Mouse (Mus musculus) heart, postnatal 4 days (tissue): ENCODE results near the gene Hmgcs2. TPM values are rescaled to one million over a fixed set of nuclear protein-coding genes. Genes with fewer than 3 reads are reported as not detected.

Experiments
- DNase-seq: peaks from one replicate; pipeline ENCODE4 v3.0.0; 2021
- total RNA-seq, 2 experiments: library from RNA; stranded (reverse); gene quantifications; 2 replicates each; pipeline ENCODE4 v1.2.3; 2021

Gene Hmgcs2
- 100 to 1,000 TPM; 203 to 271 TPM for total RNA-seq

GRCm38 (mm10) chr3:98280204-98280932, at the start of gene Hmgcs2:
TSS of gene Hmgcs2 (plus strand) at chr3:98280435.
- DNase-seq = peak; percentile 79

DNA sequence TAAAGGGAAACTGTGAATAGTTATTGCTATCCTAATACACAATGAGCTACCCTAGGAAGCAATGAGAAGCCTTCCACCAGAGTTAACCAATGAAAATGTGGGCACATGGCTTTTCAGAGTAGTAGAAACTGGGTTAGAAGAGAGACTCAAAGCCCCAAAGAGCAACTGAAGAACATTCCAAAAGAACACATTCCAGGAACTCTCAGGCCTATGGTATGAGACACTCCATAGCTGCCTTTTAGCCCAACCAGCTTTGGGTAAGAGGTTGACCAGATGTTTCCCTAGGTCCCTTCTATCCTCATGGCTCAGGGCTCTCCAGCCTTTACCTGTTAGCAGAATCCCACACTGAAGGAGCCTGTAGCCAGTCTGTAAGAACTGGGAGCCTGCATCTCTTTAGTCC, 46.7 kb upstream of the Hmgcs2 start:
- no peak for DNase-seq

GRCm38 (mm10) chr3:98236266-98236665, 44.0 kb upstream of the Hmgcs2 start:
- no peak for DNase-seq

DNA sequence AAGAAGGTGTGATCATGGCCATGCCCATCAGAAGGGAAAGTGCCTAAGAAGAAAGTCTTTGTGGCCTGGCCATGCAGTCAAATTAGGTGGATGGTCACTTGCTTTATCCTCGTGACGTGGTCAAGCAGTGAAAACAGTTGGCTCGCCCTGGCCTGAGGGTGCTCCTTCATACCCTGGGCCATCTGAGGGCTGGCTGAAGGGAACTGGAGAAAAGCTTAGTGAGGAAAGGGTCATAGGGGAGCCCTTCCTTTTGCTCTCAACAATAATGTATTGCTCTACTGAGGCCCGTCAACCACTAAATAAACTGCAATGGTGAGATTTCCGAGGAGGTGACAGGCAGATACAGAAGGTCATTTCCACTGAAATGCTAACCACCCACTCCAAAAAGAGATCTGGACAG, 43.0 kb upstream of the Hmgcs2 start:
- DNase-seq = no peak

DNA sequence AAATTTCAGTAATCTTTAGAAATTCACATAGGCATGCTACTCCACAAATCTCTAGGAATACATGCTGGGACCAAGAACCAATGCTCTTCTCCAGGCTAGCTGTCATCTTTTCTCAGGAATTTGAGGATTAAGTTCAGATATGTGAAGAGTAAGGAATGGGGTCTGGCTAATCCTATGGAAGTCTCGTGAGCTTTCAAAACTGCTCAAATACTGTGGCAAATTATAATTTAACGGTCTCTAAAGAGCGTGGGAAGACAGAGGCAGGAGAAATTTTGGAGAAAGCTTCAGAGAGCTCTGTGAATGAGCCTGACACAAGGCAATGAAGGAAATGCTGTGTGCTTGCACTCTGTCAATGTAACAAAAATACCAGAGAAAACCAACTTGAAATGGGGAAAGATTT, 42.1 kb upstream of the Hmgcs2 start:
- no peak for DNase-seq

DNA sequence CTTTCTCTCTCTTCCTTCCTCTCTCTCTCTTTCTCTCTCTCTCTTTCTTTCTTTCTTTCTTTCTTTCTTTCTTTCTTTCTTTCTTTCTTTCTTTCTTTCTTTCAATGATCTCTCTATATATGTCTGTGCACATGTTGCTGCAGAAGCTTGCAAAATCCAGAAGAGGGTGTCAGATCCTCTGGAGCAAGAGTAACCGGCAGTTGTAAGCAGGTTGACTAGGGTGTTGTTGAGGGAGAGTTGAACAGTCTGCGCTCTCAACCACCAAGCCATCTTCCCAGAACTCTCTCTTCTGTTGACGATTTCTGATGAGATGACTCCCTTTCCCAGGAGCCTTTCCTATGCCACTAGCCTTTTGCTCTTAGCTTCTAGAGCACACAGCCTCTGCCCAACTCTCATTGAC, 38.2 kb upstream of the Hmgcs2 start:
- no peak for DNase-seq

DNA sequence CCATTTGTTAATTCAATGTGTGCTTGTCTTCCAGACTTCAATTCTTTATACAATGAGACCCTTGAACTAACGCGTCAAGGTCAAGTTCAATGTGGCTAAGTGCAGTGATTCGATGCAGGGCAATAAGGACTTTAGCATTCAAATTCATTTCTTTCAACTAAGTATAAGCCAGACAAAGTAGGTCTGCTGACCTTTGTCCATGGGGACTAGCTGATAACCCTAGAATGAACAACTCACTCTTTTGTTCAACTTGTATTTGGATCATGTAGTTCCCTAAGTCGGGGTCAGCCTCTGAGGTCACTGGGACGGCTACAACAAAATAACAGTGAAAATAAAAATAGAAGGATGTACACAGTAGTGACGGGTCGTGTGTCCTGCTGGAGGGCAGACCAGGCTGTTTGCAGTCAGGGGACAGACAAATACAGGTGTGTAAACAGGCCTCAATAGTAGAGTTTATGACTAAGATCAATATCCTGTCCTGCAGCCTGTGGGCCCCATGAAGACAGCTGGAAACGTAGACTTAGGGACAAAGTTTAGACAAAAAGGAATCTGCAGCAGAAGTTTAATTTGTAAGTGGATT, 37.7 kb upstream of the Hmgcs2 start:
- no peak for DNase-seq

GRCm38 (mm10) chr3:98245892-98246291, 34.3 kb upstream of the Hmgcs2 start:
- DNase-seq = no peak

DNA sequence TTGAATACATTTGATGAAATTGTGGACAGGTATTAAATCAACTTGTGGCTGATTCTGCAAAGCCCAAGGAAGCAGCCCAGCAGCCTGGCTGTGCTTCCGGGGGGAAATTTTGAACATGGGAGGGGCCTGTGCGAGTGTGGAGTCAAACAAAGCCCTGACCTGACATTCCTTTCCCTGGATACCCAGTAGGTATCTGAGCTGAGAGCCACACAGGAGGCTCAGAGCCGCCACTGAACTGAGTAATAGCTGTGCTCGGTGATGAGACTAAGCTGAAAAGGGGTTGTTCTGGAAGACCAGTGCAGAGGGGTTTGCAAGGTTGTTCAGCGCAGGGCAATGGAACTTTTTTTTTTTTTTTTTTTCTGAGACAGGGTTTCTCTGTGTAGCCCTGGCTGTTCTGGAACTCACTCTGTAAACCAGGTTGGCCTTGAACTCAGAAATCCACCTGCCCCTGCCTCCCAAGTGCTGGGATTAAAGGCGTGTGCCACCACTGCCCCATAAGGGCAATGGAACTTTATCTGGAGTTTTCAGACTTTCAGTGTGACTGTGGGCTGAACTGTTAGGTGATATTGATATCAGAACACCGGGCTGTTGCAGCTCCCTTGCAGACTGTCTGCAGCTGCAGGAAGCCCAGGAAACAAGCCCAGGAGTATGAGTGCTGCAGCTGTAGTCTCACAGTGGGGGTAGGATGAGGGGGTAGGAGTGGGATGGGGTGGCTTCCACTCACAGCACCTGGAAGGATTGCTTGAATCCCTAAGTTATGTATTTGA, 33.1 kb upstream of the Hmgcs2 start:
- DNase-seq = no peak

- DNase-seq = no peak
Observed at GRCm38 (mm10) chr3:98249378-98249777, 30.9 kb upstream of the Hmgcs2 start.

GRCm38 (mm10) chr3:98249833-98250448, 30.3 kb upstream of the Hmgcs2 start:
- DNase-seq = no peak

DNA sequence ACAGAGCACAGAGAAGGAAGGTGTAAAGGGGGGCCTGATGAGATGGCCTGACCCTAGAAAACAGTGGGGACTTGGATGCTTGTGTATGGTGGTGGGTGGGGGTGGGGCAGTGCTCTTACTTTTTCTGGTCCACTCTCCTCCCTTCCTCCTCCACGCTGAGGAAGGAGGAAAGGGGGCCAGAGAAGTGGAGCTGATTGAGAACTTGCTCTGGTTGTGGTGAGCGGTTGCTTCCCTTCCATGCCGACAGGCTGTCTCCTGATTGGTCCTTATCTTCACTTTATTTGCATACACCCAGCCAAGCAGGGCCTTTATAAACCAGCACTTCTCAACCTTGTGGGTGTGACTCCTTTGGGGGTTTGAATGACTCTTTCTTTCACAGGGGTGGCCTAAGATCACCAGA, 26.2 kb upstream of the Hmgcs2 start:
- no peak for DNase-seq

DNA sequence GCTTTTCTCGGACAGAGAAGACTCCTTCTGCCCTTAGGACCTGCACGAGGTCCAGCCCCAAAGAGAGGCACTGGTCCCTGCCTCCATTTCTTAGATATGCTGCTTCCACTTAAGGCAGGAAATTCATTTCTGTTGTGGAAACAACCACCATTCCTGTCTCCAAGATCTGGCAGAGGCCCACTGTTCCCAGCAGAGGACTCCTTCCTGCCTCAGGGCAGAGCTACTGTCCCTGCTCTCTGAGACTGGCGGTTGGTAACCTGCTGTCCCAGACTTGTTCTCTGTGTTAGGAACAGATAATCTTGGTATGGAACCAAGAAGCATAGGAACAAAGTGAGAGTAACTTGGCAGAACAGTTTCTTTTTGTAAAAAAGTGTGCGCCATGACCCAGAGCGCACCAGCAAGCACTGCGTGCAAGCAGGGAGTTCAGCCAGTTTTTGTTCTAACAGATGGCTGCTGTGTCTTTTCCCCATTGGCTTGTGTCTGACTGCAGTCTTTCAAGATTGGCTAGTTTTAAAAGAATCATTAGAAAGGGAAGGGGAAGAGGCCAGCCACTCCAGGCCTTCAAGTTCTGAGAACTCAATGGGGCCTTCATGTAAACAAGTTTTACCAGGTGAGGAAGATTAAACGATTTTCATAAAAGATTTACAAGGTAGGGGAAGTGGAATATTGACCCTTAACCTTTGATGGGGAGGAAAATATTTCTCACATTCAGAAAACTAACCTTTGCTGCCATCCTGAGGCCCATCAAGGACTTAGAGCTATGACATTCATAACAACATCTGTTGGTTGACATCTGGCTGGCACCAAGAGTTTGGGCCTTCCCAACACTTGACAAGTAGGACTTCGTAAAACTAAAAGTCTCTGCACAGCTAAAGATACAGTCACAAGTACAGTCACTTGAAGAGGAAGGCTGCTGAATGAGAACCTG, 25.3 kb upstream of the Hmgcs2 start:
- peak; percentile 10 for DNase-seq

- DNase-seq = no peak
Observed at GRCm38 (mm10) chr3:98258723-98259122, 21.5 kb upstream of the Hmgcs2 start.

DNA sequence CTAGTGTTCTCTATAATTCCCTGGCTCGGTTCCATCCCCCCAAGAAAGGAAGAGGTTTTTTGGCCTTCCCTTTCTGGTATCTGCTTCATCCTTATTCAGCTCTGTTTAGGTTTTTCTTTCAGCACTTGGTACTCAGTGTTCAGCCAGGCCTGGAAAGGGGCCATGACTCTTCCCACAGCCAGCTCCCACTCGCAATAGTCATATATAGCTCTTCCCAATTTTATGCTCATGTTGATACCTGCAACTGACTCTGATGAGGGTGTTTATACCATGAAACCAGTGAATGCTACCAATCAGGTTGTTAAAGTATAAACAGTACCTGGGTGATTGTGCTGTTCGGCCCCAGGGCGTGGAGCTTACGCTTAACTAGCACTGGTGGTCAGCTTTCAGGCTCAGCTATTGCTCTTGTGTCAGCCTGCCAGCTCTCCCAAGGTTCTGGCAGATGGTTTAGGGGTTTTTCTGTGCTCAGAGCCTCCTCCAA, 20.9 kb upstream of the Hmgcs2 start:
- no peak for DNase-seq

DNA sequence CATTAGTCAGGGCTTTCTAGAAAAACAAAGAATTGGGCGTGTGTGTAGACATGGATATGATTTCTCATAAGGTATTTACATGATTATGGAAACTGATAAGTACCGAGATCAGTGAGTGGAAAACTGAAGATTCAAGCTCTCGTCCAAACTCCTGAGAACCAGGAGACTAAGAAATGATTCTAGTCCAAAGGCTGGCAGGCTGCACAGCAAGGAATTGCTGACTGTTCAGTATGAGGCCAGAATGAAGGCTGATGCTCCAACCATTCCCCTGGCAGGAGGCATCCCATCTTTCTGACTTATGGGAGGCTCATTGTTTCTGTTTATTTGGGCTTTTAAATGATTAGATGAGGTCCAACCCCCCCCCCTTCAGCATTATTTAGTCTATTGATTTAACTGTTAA, 19.7 kb upstream of the Hmgcs2 start:
- no peak for DNase-seq

DNA sequence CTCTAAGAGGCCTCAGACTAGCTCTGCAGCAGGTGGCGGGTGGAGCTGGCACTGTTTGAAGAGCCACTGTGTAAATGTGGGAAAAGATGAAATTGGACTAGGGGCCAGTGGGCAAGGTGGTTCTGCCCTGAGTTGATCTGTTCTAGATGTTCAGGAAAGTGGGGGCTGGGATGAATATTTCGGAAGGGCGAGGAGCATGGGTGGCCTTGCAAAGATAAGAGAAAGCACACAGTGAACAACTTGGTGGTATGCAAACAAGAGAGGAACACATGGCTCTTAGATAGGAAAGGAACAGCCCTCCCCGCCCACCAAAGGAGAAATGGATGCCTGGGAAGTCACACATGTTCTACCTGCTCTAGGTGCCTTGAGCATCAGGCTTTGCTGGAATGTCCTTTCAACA, 18.8 kb upstream of the Hmgcs2 start:
- DNase-seq = no peak

DNA sequence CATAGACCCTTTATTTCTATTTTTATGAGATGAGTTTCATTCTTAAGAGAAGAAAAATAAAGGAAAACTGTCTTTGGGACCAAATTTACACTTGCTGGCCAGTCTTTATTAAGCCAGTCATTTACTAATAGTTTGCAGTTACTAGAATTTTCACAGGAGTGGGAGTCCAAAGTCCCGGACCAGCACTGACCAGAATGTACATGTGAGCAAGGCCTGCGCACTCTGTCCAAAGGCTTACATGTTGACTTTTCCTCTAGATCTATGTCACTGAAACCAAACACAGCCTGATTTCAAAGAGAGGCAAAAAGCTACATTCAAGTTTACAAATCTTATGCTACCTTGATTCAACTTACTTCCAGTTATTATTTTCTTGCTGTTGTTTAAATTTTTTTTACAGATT, 18.1 kb upstream of the Hmgcs2 start:
- no peak for DNase-seq

DNA sequence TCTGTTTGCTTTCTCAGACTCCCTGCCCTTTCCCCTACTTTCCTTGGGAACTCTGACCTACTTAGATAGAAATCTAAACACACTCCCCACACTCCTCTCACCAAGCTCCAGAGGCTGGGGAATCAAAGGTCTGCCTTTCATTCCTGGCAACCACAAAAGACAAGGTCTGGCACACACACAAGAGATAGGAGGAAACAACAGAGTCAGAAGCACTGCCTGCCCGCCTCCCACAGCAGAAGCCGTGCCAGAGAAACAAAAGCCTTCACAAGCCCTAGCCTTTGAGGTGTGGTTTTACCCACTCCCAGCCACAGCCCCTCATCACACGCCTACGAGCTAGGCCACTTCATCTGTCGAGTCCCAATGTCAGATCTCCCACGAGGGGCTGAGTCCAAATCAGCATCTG, 13.0 kb upstream of the Hmgcs2 start:
- DNase-seq = peak; percentile 51

- no peak for DNase-seq
Observed at GRCm38 (mm10) chr3:98273623-98274398, 6.4 kb upstream of the Hmgcs2 start.

DNA sequence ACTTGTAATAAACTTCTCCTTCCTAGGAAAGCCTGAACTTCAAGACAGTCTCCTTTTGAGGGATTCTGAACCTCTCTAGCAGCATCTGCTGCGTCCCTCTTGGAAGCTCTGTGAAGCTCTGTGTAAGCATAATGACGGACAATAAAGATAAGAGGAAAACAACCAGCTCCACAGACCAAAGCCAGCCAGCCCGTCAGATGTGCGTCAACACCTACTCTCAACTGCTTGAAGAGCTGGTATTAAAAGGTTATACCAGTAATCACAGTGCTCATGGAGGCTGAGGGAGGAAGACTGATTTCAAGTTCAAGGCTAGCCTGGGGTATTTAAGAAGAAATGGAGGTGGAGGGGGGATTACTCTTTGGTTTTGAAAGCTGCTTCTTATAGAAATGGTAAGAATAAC, 553 bp upstream of the Hmgcs2 start:
- peak; percentile 23 for DNase-seq
